In genomic region chr2:13237140-13237901, GRCm38 (mm10) we compare ENCODE assay signal across 8 mouse cellular contexts. TPM values are rescaled to one million over a fixed set of nuclear protein-coding genes. Genes with fewer than 3 reads are reported as not detected.
DNase-seq lines count a peak whose midpoint lies in the region; ATAC-seq and TF ChIP-seq lines count a peak whose summit lies in the region.

No protein-coding gene starts in this region.

- H3K27me3 ChIP-seq in thymus, adult 2 months (ENCODE audit: control insufficient read depth, insufficient read depth, low read length): no peaks in the 10 kb centered on the region
- no peaks in the 10 kb centered on the region; the same call in 1 of the 2 replicates for H3K27me3 ChIP-seq in embryonic facial prominence, embryonic 14.5 days (replicated peaks; ENCODE audit: control insufficient read depth, insufficient read depth, low read length)
- no peaks in the 10 kb centered on the region for H3K27me3 ChIP-seq in hindbrain, postnatal 0 days (ENCODE audit: insufficient read depth, low read length)

- WGBS in thymus, adult 2 months: 87% methylated on average over 8 of the region's 8 CpGs
- WGBS in embryonic facial prominence, embryonic 14.5 days: 70% methylated on average over 8 of the region's 8 CpGs
- WGBS in hindbrain, postnatal 0 days: 64% methylated on average over 8 of the region's 8 CpGs

- intact Hi-C loops in left cerebral cortex, postnatal 36 days (cut with DNase I): loop anchor here (2.0 to 5.0 kb wide), 3 partner anchors 225 to 800 kb away; partner anchors contain the start of gene C1ql3

- H3K9me3 ChIP-seq in embryonic facial prominence, embryonic 14.5 days (ENCODE audit: control insufficient read depth, low read length): no peaks in the 10 kb centered on the region
- no peaks in the 10 kb centered on the region for H3K9me3 ChIP-seq in hindbrain, postnatal 0 days (ENCODE audit: low read length)

- H3K9ac ChIP-seq in embryonic facial prominence, embryonic 14.5 days (ENCODE audit: low read depth, low read length): no peak overlapping the region
- no peak overlapping the region for H3K9ac ChIP-seq in hindbrain, postnatal 0 days (replicated peaks; ENCODE audit: low read length)

- H3K4me3 ChIP-seq in thymus, adult 2 months (ENCODE audit: control insufficient read depth, insufficient read depth, low read length): no peak overlapping the region
- H3K4me3 ChIP-seq in embryonic facial prominence, embryonic 14.5 days (ENCODE audit: low read depth, low read length): no peak overlapping the region
- H3K4me3 ChIP-seq in hindbrain, postnatal 0 days (ENCODE audit: low read length): no peak overlapping the region

- no peak for TF ChIP-seq CTCF in thymus, adult 2 months (IDR thresholded peaks at IDR 0.05; ENCODE audit: borderline replicate concordance, control insufficient read depth, extremely low read depth, insufficient read depth, low read length, poor library complexity)
- TF ChIP-seq CTCF in hindbrain, postnatal 0 days (IDR thresholded peaks at IDR 0.05; ENCODE audit: low read depth): peak; percentile 86

- H3K4me2 ChIP-seq in embryonic facial prominence, embryonic 14.5 days (ENCODE audit: low read depth, low read length): no peak overlapping the region
- no peak overlapping the region for H3K4me2 ChIP-seq in hindbrain, postnatal 0 days (ENCODE audit: low read depth, low read length)

- H3K36me3 ChIP-seq in thymus, adult 2 months (ENCODE audit: control insufficient read depth, insufficient read depth, low read length): no peaks in the 10 kb centered on the region
- no peaks in the 10 kb centered on the region for H3K36me3 ChIP-seq in embryonic facial prominence, embryonic 14.5 days (ENCODE audit: control insufficient read depth, insufficient read depth, low read length)
- peaks cover 3% of the 10 kb centered on the region; the same call in 1 of the 2 replicates for H3K36me3 ChIP-seq in hindbrain, postnatal 0 days (ENCODE audit: insufficient read depth, low read length)

- H3K4me1 ChIP-seq in thymus, adult 2 months (replicated peaks; ENCODE audit: control insufficient read depth, insufficient read depth, low read length): peaks cover 7% of the 10 kb centered on the region
- H3K4me1 ChIP-seq in embryonic facial prominence, embryonic 14.5 days (ENCODE audit: control insufficient read depth, insufficient read depth, low read length): peaks cover 3% of the 10 kb centered on the region; the same call in 1 of the 2 replicates
- H3K4me1 ChIP-seq in hindbrain, postnatal 0 days (ENCODE audit: insufficient read depth, low read length): no peaks in the 10 kb centered on the region

- H3K27ac ChIP-seq in thymus, adult 2 months (ENCODE audit: control insufficient read depth, insufficient read depth, low read length): no peak overlapping the region
- H3K27ac ChIP-seq in embryonic facial prominence, embryonic 14.5 days (replicated peaks; ENCODE audit: low read depth, low read length): no peak overlapping the region
- no peak overlapping the region for H3K27ac ChIP-seq in hindbrain, postnatal 0 days

- ATAC-seq in embryonic facial prominence, embryonic 14.5 days (ENCODE audit: low read depth): no peak
- ATAC-seq in hindbrain, postnatal 0 days: no peak; the same call in 1 of the 2 replicates
- ATAC-seq in monocyte, adult 5-6 weeks (replicated peaks; ENCODE audit: insufficient number of reproducible peaks, low FRiP score, low TSS enrichment, poor library complexity, severe bottlenecking): peak; percentile 58; the same call in 1 of the 2 replicates

- DNase-seq in thymus, adult 2 months: peak; percentile 58
- no peak for DNase-seq in thymus, adult 18-20 months
- peak; percentile 63 for DNase-seq in adrenal gland, postnatal 10 days
- peak; percentile 88 for DNase-seq in embryonic facial prominence, embryonic 14.5 days (ENCODE audit: low spot score)
- DNase-seq in hindbrain, postnatal 0 days (ENCODE audit: low spot score): peak; percentile 87
- DNase-seq in left cerebral cortex, postnatal 36 days (ENCODE audit: low spot score in 2 of 2): peak; percentile 28 to 37
- DNase-seq in thymus, postnatal 25 days: peak; percentile 51

- no peak for TF ChIP-seq POLR2A in thymus, adult 2 months (IDR thresholded peaks at IDR 0.05; ENCODE audit: control insufficient read depth, extremely low read depth, insufficient read depth, low read length, poor library complexity)

RNA-seq across cellular contexts. Expression of gene Rsu1, which starts 33.9 kb away (rescaled TPM):
- polyA plus RNA-seq in thymus, adult 2 months (2012; rRNA removed): 38.1 and 43.0 TPM in 2 replicates
- total RNA-seq in adrenal gland, postnatal 10 days (2021): 10 to 100 TPM; 69.7 to 79.9 TPM
- 139 and 140 TPM in 2 replicates for polyA plus RNA-seq in embryonic facial prominence, embryonic 14.5 days (2014; fragmentation: Nextera tagmentation; extraction: Ambion mirVana)
- total RNA-seq in hindbrain, postnatal 0 days (2014; rRNA removed): 41.7 and 98.6 TPM in 2 replicates
- 93.6 and 95.7 TPM in 2 replicates for polyA plus RNA-seq in hindbrain, postnatal 0 days (2015; fragmentation: Nextera tagmentation; extraction: Ambion mirVana)
- total RNA-seq in left cerebral cortex, postnatal 36 days (2021): 10 to 100 TPM; 29.8 to 33.3 TPM
- 96.6 to 120 TPM (median 106 TPM) in 3 replicates for total RNA-seq in monocyte, adult 5-6 weeks (2017)

Comparison
In these comparisons a context has a peak if more than half of its experiments do, and no peak if none do; other contexts are left out.
1. DNase-seq: peak in thymus, adult 2 months (single experiment), adrenal gland, postnatal 10 days (single experiment), embryonic facial prominence, embryonic 14.5 days (single experiment), hindbrain, postnatal 0 days (single experiment), left cerebral cortex, postnatal 36 days (2 of 2) and thymus, postnatal 25 days (single experiment); none in thymus, adult 18-20 months (0 of 2).